Mouse (Mus musculus) adipocyte (in vitro differentiated cells): Measurements from ENCODE around the gene Tmem94.

ENCODE experiments used
- DNase-seq: peaks from one replicate; pipeline ENCODE4 v3.0.0-alpha.2; 2016; ENCODE audit warnings: low spot score

Tmem94 gene

DNA sequence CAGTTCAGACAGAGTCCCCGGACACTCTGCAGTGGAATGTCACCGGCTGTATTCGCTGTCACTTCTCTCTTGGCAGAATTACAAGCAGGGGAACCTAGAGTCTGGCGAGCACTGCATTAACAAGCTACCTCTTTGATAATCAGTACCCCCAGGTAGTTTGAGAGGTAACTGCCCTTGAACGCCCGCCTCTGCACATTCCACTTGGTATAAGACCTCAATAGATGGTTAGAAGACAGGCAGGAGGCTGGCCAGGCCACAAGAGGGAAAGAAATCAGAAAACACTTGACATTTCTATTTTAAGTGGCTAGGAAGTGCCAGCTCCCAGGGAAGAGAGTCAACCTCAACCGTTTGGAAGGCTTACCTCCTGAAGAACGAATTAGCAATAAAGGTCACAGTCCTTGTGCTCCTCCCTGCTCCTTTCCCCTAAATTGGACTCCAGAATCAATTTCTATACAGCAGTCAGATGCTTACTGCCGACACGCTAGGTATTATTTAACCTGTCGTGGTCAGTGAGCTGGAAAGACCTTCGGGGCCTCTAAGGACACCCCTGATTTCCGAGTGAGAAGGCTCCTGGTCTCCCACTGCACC lies 1.2 kb downstream of the Tmem94 start:
- peak; percentile 34 for DNase-seq

DNA sequence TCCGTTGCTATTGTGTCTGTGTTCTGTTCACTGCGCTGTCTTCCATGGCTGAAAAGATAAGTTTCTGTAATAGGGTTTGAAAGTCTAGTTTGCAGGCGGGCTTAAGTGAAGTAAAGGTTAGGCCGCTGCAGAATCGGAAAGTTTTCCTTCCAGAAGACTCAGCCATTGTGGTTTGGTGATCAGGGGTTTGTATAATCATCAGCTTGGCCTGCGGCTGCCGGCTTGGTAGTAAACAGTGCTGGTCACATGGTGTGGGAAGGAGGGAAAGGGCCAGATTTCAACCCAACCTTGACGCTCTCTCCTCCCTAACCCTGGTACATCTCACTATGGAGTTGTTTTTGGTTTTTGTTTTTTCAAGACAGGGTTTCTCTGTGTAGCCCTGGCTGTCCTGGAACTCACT lies 1.7 kb downstream of the Tmem94 start:
- DNase-seq, result no peak

GRCm38 (mm10) chr11:115768896-115769295 lies 3.7 kb downstream of the Tmem94 start:
- DNase-seq, result no peak

DNA sequence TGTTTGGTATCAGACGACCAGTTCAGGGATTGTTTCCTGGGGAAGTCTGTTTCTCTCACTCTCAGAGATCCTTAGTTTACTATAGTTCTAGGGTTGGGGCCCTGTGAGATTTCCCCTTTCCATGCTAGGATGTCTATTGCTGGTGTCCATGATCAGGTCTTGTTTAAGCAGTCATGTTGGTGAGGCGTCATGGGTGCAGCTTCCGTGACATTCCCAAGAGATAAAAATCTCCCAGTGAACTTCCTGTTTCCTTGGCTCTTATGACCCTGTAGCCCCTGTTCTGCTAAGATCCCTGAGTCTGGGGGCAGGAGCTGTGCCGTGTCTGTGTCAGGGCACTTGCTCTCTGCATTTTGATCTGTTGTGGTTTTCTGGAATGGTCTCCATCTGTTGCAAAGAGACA lies 9.4 kb downstream of the Tmem94 start:
- no peak for DNase-seq

- peak; percentile 34 for DNase-seq
Observed at GRCm38 (mm10) chr11:115775821-115776665, 10.8 kb downstream of the Tmem94 start.

DNA sequence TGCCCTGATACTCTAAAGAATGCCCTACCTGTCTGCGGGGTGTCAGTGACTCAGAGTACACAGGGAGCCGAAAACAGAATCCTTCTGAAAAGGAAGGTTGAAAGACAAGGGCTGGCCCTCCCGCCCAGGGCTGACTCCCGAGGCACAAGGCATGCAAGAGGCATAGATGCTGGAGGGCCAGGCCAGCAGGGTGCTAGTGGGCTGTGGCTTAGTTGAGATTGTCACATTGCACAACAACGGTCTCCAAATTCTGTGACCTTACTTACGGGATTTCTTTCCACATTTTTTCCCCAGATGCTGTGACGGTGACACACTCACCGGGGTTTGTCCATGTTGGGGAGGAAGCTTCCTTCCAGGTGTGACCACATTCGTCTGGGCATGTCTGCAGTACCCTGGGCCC lies 11.7 kb downstream of the Tmem94 start:
- no peak for DNase-seq

GRCm38 (mm10) chr11:115777487-115778335 lies 12.5 kb downstream of the Tmem94 start:
- no peak for DNase-seq

DNA sequence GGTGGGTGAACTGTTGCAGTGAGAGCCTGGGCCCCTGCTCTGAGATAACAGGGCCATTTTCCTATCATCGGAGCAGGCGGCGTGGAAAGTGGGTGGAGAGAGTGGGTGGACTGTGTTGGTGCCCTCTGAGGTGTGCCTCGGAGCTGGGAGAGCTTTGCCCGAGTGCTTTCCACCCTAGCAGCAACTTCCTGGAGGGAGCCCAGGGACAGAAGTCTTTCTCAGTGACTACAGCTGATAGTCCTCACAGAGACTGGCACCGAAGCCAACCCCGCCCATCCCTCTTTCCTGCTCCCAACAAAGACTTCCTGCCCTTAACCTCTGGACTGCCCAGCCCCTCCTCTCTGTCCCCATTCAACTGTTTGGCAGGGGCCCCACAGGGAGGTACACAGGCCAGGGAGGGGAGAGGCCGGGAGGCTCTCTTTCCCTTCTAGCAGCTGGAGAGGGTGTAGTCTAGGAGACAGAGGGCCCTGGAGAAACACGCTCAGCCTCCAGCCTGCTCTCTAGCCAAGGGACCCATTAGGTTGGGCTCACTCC lies 13.9 kb downstream of the Tmem94 start:
- peak; percentile 96 for DNase-seq

- peak; percentile 23 for DNase-seq
Observed at GRCm38 (mm10) chr11:115780141-115781070, 15.2 kb downstream of the Tmem94 start.

- peak; percentile 45 for DNase-seq
Observed at GRCm38 (mm10) chr11:115786473-115786872, 21.2 kb downstream of the Tmem94 start.

DNA sequence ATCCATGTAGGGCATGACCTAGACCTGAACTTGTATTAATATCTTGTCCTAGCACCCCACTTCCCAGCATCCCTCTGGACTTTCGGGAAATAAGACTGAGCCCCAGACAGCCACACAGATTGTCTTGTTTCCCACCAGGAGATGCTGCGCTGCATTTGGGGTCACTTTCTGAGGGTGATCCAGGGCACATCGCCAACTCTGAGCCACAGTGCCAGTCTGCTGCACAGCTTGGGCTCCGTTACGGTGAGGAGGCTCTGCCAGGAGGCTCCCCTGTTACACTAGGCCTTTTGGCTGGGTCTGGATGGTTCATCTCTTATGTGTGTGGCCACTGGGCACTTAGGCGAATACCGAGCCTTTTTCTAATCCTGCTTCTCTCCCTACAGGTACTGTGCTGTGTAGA lies 24.6 kb downstream of the Tmem94 start:
- no peak for DNase-seq

DNA sequence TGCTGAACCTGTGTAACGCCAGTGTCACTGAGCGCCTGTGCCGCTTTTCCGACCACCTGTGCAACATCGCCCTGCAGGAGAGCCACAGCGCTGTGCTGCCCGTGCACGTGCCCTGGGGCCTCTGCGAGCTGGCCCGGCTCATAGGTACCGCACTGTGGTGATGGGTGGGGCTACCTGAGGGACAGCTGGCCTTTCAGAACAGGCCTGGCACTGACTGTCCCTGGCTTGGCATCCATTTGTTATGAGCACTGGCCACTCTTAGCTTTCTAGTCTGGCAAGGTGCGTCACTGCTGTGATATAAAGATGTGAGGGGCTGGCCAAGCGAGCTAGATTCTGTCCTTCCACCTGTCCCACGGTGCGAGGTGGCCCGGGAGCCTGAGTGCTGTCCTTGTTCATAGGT lies 26.7 kb downstream of the Tmem94 start:
- no peak for DNase-seq

GRCm38 (mm10) chr11:115792353-115792752 lies 27.1 kb downstream of the Tmem94 start:
- no peak for DNase-seq

DNA sequence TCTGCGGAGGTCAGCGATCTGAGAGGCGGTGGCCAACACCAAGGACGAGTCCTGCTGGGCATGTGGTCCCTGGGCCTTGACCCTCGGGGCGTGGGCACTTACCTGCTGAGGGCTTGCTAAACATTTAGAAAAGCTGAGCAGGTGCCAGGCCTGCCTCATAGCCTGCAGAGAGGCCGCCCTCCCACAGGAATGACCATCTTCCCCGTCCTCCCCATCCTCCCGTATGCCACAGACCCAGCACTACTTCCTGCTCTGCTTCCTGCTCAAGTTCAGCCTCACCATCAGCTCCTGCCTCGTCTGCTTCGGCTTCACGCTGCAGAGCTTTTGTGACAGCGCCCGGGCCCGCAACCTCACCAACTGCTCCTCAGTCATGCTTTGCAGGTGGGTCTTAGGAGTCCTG lies 31.7 kb downstream of the Tmem94 start:
- no peak for DNase-seq

DNA sequence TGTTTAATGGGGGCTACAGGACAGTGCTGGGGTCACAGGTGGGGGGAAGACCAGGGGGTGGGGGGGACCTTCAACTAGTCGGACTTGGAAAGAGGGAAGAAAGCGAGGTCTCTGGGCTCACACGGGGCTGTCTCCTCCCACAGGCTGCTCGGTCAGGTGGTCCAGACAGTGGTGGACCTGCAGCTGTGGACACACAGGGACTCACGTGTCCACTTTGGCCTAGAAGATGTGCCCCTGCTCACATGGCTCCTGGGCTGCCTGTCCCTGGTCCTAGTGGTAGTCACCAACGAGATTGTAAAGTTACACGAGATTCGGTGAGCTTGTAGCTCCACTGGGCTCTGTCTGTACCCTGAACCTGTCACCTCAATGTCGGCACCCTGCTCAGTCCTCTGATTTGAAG lies 32.4 kb downstream of the Tmem94 start:
- DNase-seq, result no peak

DNA sequence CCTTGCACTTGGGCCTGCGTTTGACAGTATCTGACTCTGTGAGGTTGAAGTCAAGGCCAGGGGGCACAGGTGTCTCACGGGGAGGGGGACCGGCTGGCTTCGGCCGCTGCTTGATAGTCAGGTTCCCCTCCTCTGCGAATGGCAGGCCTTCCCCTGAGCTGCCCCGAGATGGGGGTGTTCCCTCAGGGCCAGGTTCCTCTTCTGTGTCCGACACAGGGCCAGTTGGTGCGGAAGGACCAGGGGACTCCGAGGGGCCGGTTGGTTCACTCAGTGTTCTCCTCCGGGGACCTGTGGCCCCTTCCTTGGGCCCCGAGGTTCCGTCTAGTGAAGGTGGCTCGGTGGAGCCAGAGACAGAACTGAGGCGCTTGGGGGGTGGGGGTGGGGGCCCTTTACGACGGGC lies 35.7 kb downstream of the Tmem94 start:
- no peak for DNase-seq

DNA sequence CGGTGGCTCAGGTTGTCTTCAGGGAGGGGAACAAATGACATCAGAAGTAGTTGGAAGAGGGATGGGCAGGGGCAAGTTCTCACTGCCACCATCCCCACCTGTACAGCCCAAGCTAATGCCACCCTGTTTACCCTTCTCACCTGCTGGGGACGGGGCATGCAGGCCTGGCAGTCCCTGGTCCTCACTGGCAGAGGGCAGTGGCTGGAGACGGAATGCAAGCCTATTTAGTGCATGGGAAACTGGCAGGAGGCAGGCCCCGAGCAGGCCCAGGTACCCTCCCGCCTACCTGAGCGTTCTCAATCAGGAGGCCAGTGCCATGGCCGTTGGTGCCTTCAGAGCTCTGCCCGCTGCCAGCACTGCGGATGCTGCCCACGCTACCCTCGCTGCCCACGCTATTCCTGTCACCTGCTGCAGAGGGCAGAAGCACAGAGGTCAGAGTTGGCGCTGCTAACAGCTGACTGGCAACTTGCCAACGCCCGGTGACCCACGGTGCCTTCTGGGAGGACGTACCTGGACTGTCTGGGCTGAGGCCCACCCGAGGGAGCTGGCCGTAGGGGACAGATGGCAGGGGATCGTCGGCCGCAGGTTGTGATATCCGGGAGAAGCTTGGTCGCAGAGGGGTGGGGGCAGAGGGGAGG lies 38.0 kb downstream of the Tmem94 start:
- DNase-seq, result no peak

DNA sequence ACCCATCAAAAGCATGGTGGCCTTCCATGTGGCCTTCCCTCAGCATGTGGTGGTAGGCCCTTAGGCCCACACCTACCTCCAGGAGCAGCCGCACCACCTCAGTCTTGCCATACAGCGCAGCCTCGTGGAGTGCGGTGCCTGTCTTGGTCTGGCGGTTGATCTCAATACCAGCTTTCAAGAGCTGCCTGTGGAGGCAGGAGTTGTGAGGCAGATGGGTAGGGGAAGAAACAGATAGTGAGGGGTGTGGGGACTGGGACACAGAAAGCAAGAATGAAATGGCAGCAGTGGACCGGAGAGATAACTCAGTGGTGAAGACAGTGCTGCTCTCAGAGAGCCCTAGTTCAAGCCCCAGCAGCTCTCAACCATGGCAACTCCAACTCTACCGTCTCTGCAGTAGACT lies 39.8 kb downstream of the Tmem94 start:
- DNase-seq, result no peak

GRCm38 (mm10) chr11:115806154-115806553 lies 40.9 kb downstream of the Tmem94 start:
- DNase-seq, result no peak

GRCm38 (mm10) chr11:115807306-115807705 lies 42.1 kb downstream of the Tmem94 start:
- no peak for DNase-seq

DNA sequence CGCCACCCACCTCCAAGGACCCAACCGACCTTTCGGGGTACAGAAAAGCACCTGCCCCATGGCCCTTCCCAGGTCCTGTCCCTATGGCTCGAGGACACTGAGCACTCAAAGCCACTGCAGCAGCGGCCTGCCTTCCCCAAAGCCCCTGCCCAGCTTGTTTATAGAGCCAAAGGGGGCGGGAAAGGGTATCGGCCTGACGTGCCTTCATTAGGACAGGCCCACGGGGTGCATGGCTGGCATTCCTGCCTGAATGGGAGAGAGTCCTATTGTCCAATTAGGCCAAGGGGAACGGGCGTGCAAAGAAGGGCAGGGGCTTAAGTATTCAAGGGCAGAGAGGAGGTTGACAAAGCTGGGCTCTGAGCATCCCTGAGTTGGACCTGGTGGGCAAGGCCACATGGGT lies 42.7 kb downstream of the Tmem94 start:
- DNase-seq, result no peak
